Mouse (Mus musculus) megakaryocyte, adult 5-6 weeks (primary cell): ENCODE measurements at regions not wholly inside any gene's neighbourhood (a gene's known extent, or its start where the extent isn't known, plus 50 kb on each side); places are given as distances from the start of the nearest gene placed in this dataset.
A peak's percentile ranks its signal among the peaks of the same experiment; 100 is the strongest.

Source experiments
- ATAC-seq: 2 replicates; pipeline ENCODE4 v1.8.0; 2016; ENCODE audit warnings: mild to moderate bottlenecking, inconsistent platforms; ENCODE audit not compliant: poor library complexity, severe bottlenecking

- ATAC-seq, result 0 out of 2 replicates have a peak, but pooled peaks have one; percentile 15
These were observed 64.2 kb downstream of the Peg10 start for GRCm38 (mm10) chr6:4811181-4811775.

- ATAC-seq, result no peak
These were observed 66.1 kb downstream of the Peg10 start for GRCm38 (mm10) chr6:4813206-4813605.

GRCm38 (mm10) chr6:4816856-4817255, 69.8 kb downstream of the Peg10 start:
- no peak for ATAC-seq

GRCm38 (mm10) chr6:4841241-4841640, 61.5 kb upstream of the Ppp1r9a start:
- ATAC-seq, result no peak

DNA sequence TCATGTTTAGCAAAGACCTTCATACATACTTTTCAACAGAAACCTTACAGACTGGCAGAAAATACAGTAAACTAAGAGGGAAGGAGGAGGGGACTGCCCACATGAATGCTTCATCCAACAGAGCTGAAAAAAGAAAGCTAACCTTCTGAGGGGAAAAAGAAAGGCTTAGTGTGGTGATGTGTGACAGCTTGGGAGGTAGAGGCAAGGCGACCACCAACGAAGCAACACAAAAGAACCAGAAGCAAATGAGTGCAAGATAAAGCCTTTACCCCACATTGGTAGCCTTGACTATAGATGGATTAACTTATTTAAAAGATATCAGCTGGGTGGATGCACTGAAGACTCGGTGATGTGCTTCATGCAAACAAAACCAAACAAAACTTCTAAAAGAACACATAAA, 53.0 kb upstream of the Ppp1r9a start:
- no peak for ATAC-seq

GRCm38 (mm10) chr6:4851040-4851439, 51.7 kb upstream of the Ppp1r9a start:
- ATAC-seq, result no peak
